Mouse (Mus musculus): ENCODE data around the gene Aasdh. TPM values are rescaled to one million over a fixed set of nuclear protein-coding genes. Genes with fewer than 3 reads are reported as not detected.

Aasdh gene
- total and polyA plus RNA-seq, 2 experiments from 2014 or later, result 10.1 to 11.0 TPM

GRCm38 (mm10) chr5:76868693-76869286, 36.5 kb downstream of the Aasdh start:
- Histone ChIP-seq H3K4me3 (ENCODE audit: low read depth, low read length) (peak overlapping the region; percentile 14; the same call in 1 of the 2 replicates), H3K4me2 (ENCODE audit: low read depth, low read length, poor library complexity, severe bottlenecking) (peak overlapping the region; percentile 35), H3K9me3 (ENCODE audit: low read length) (no peaks in the 10 kb centered on the region), H3K27me3 (ENCODE audit: insufficient read depth, low read length) (no peaks in the 10 kb centered on the region), H3K4me1 (ENCODE audit: insufficient read depth, low read length) (no peaks in the 10 kb centered on the region), H3K27ac (ENCODE audit: low read depth, low read length) (no peak overlapping the region), H3K9ac (replicated peaks; ENCODE audit: low read length, poor library complexity, severe bottlenecking) (no peak overlapping the region), H3K36me3 (ENCODE audit: insufficient read depth, low read length) (peaks cover 34% of the 10 kb centered on the region)
- no peak for TF ChIP-seq CTCF (IDR thresholded peaks at IDR 0.05)
- peak; percentile 65 for DNase-seq (ENCODE audit: low spot score)
- ATAC-seq (ENCODE audit: low FRiP score), result peak; percentile 84
- WGBS, result 27% methylated on average over 16 of the region's 16 CpGs

- H3K36me3 ChIP-seq (ENCODE audit: insufficient read depth, low read length), result peaks cover 28% of the 10 kb centered on the region
- 80% methylated on average over 8 of the region's 8 CpGs for WGBS
Observed at GRCm38 (mm10) chr5:76866819-76867218, 38.5 kb downstream of the Aasdh start.

GRCm38 (mm10) chr5:76858444-76858843, 46.9 kb downstream of the Aasdh start:
- no peak overlapping the region for H3K4me3 ChIP-seq (ENCODE audit: low read depth, low read length)
- H3K9me3 ChIP-seq (ENCODE audit: low read length), result no peaks in the 10 kb centered on the region
- 77% methylated on average over 13 of the region's 13 CpGs for WGBS
- no peak for ATAC-seq (ENCODE audit: low FRiP score)
- DNase-seq (ENCODE audit: low spot score), result no peak
- H3K4me1 ChIP-seq (ENCODE audit: insufficient read depth, low read length), result no peaks in the 10 kb centered on the region
- 0 out of 2 replicates have a peak overlapping the region, but pooled peaks have one; percentile 44 for H3K4me2 ChIP-seq (ENCODE audit: low read depth, low read length, poor library complexity, severe bottlenecking)
- H3K36me3 ChIP-seq (ENCODE audit: insufficient read depth, low read length), result peaks cover 19% of the 10 kb centered on the region
- TF ChIP-seq CTCF (IDR thresholded peaks at IDR 0.05), result no peak
- no peak overlapping the region for H3K9ac ChIP-seq (replicated peaks; ENCODE audit: low read length, poor library complexity, severe bottlenecking)
- H3K27ac ChIP-seq (ENCODE audit: low read depth, low read length), result no peak overlapping the region
- no peaks in the 10 kb centered on the region for H3K27me3 ChIP-seq (ENCODE audit: insufficient read depth, low read length)

More at GRCm38 (mm10) chr5:76866819-76867218, 38.5 kb downstream of the Aasdh start:
- ATAC-seq (ENCODE audit: low FRiP score), result no peak
- Histone ChIP-seq H3K9ac (replicated peaks; ENCODE audit: low read length, poor library complexity, severe bottlenecking) (no peak overlapping the region), H3K27me3 (ENCODE audit: insufficient read depth, low read length) (no peaks in the 10 kb centered on the region), H3K4me1 (ENCODE audit: insufficient read depth, low read length) (no peaks in the 10 kb centered on the region), H3K4me3 (ENCODE audit: low read depth, low read length) (no peak overlapping the region), H3K27ac (ENCODE audit: low read depth, low read length) (no peak overlapping the region), H3K9me3 (ENCODE audit: low read length) (no peaks in the 10 kb centered on the region), H3K4me2 (ENCODE audit: low read depth, low read length, poor library complexity, severe bottlenecking) (no peak overlapping the region)
- TF ChIP-seq CTCF (IDR thresholded peaks at IDR 0.05), result no peak
- DNase-seq (ENCODE audit: low spot score), result no peak

GRCm38 (mm10) chr5:76857103-76858015, 48.0 kb downstream of the Aasdh start:
- no peak for DNase-seq (ENCODE audit: low spot score)
- Histone ChIP-seq H3K27ac (ENCODE audit: low read depth, low read length) (no peak overlapping the region), H3K4me1 (ENCODE audit: insufficient read depth, low read length) (no peaks in the 10 kb centered on the region), H3K4me2 (ENCODE audit: low read depth, low read length, poor library complexity, severe bottlenecking) (peak overlapping the region; percentile 44), H3K27me3 (ENCODE audit: insufficient read depth, low read length) (no peaks in the 10 kb centered on the region), H3K9ac (replicated peaks; ENCODE audit: low read length, poor library complexity, severe bottlenecking) (no peak overlapping the region), H3K36me3 (ENCODE audit: insufficient read depth, low read length) (peaks cover 21% of the 10 kb centered on the region), H3K4me3 (ENCODE audit: low read depth, low read length) (peak overlapping the region; percentile 23), H3K9me3 (ENCODE audit: low read length) (no peaks in the 10 kb centered on the region)
- no peak for ATAC-seq (ENCODE audit: low FRiP score)
- WGBS, result 35% methylated on average over 61 of the region's 62 CpGs
- no peak for TF ChIP-seq CTCF (IDR thresholded peaks at IDR 0.05)

- H3K9me3 ChIP-seq (ENCODE audit: low read length), result no peaks in the 10 kb centered on the region
- no peaks in the 10 kb centered on the region for H3K4me1 ChIP-seq (ENCODE audit: insufficient read depth, low read length)
- H3K9ac ChIP-seq (replicated peaks; ENCODE audit: low read length, poor library complexity, severe bottlenecking), result no peak overlapping the region
- no peaks in the 10 kb centered on the region for H3K27me3 ChIP-seq (ENCODE audit: insufficient read depth, low read length)
- H3K4me2 ChIP-seq (ENCODE audit: low read depth, low read length, poor library complexity, severe bottlenecking), result peak overlapping the region; percentile 44; the same call in 1 of the 2 replicates
- H3K36me3 ChIP-seq (ENCODE audit: insufficient read depth, low read length), result peaks cover 21% of the 10 kb centered on the region
- 35% methylated on average over 25 of the region's 25 CpGs for WGBS
- H3K4me3 ChIP-seq (ENCODE audit: low read depth, low read length), result no peak overlapping the region
- DNase-seq (ENCODE audit: low spot score) (peak; percentile 67), ATAC-seq (ENCODE audit: low FRiP score) (no peak)
- H3K27ac ChIP-seq (ENCODE audit: low read depth, low read length), result no peak overlapping the region
- TF ChIP-seq CTCF (IDR thresholded peaks at IDR 0.05), result no peak
Observed at GRCm38 (mm10) chr5:76855829-76856600, 49.3 kb downstream of the Aasdh start.

All from midbrain, postnatal 0 days (tissue).